Mouse (Mus musculus): ENCODE data around the gene Clec4f.

DNA sequence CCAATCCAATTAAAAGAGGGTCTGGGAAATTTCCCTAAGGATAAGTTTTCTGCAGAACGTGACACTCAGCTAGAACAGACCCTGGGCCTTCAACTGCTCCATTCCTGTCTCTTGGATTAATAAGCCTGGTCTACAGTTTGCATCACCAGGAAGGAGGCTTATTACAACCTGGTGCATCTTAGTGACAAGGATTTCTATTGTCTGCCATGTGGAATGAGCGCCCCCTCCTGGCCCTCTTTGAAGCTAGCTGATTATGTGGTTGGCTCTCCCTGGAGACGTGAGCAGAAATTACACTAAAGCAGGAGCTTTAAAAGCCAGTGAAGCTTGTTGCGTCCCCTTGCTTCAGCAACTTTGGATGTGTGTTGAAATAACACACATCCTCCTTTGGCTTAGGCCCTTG lies 17.4 kb upstream of the Clec4f start:
- TF ChIP-seq POLR2A (IDR thresholded peaks at IDR 0.05; ENCODE audit: low read depth, low read length) (no peak), EP300 (IDR thresholded peaks at IDR 0.05; ENCODE audit: low read length) (no peak), RAD21 (IDR thresholded peaks at IDR 0.05; ENCODE audit: low read depth, low read length) (peak; percentile 91), POLR2AphosphoS2 (IDR thresholded peaks at IDR 0.05; ENCODE audit: low read depth, low read length) (no peak), CTCF (conservative IDR thresholded peaks at IDR 0.05 in 1 of 2, IDR thresholded peaks at IDR 0.05 in 1 of 2; ENCODE audit: low read depth in 2 of 2, low read length in 2 of 2) (peak; percentile 61 to 98; a peak in 3 of 4 replicates), CHD1 (IDR thresholded peaks at IDR 0.05; ENCODE audit: low read depth, low read length) (no peak), ZNF384 (IDR thresholded peaks at IDR 0.05; ENCODE audit: low read depth, low read length) (no peak), ETS1 (conservative IDR thresholded peaks at IDR 0.05; ENCODE audit: low read depth, low read length) (no peak), CHD2 (IDR thresholded peaks at IDR 0.05; ENCODE audit: low read length) (no peak)
